Mouse (Mus musculus): ENCODE measurements at regions not wholly inside any gene's neighbourhood (a gene's known extent, or its start where the extent isn't known, plus 50 kb on each side); places are given as distances from the start of the nearest gene placed in this dataset.

- no peak for DNase-seq (ENCODE audit: low spot score)
Measured at GRCm38 (mm10) chr11:64800246-64801121, 178.4 kb upstream of the Elac2 start.

GRCm38 (mm10) chr11:64801351-64801750 is 177.5 kb upstream of the Elac2 start:
- peak; percentile 0 for DNase-seq (ENCODE audit: low spot score)

DNA sequence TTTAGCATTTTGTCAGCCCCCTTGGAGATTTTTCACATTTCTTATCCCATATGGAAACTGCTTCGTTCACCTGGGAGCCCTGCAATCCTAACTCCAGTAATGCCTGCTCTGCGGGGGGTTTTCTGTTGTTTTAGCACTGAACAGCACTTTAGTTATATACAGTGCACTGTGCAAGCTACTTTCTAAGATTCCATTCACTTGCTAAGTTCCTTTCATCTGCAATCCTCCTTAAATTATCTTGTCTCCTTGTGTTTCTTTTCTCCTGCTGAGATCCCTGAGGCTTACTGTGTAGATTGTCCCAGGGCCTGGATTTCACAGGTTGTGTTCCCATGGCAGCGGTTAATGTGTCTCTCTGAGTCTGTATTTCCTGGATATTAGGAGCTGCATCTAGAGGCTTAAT is 173.3 kb upstream of the Elac2 start:
- no peak for DNase-seq (ENCODE audit: low spot score)

- no peak for DNase-seq (ENCODE audit: low spot score)
Measured at GRCm38 (mm10) chr11:64812408-64812807, 166.4 kb upstream of the Elac2 start.

DNA sequence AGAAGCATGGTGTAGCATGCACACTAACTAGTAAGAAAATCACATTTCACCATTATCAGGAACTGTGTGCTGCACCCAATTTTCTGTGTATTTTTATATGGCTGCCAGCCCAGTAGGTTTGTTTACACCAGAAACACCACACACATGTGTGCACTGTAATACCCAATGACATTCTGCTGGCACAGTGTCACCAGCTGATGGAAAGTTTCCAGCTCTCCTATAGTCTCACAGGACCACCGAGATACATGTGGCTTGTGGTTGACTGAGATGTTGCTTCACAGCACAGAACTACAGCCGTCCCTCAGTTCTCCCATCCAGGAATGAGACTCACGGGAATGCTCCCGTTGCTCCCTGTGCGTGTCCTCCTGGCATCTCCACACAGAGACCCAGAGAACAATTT is 149.4 kb upstream of the Elac2 start:
- no peak for DNase-seq (ENCODE audit: low spot score)

- no peak for DNase-seq (ENCODE audit: low spot score)
Measured at GRCm38 (mm10) chr11:64832453-64832852, 146.4 kb upstream of the Elac2 start.

DNA sequence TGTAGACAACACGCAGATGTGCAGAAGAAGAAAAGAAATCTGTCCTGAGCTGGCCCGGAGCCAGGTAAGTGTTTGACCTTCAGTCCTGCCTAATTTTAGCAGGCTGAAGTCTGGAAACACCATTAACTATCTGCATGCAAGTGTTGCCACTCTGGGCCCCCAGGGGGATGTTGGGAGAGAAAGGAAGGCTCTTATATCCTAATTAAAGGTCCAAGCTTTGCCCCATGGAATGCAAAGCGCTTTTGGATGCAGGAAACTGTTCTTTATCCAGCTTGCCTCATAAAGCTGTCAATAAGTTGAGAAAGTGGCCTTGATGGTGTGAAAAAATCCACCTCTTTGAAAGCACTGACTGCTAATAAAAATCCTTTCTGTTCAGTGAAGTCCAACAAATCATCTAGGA is 145.1 kb upstream of the Elac2 start:
- no peak for DNase-seq (ENCODE audit: low spot score)

DNA sequence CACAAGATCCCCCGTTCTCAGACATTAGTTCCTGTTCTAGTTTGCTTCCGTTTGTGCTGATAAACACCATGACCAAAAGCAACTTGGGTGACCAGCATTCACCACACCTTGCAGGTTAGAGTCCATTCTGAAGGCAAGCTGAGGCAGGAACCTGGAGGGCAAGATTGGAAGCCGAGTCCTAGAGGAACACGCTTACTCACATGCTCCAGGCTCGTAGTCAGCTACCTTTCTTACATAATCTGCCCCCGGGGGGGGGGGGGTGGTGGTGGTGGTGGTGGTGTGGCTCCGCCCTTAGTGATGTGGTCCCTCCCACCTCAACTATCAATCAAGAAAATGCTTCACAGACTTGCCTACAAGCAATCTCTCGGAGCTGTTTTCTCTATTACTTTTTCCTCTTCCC is 142.1 kb upstream of the Elac2 start:
- DNase-seq (ENCODE audit: low spot score) = no peak

DNA sequence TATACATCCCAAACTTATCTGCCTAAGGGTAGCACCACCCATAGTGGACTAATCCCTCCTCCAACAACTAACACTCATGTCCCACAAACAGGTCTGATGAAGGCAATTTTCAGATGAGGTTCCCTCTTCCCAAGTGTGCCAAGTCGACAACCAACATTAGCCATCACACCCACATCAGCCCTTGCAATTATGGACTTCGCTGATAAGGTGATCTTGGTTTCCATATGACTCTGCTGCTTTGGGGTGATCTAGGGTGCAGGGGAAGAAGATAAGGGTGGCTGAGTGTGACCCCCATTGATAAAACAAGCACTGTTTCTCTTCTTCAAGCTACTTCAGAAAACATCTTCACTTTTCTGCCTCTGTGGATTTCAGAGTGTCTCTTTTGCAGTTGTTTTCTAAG is 137.7 kb upstream of the Elac2 start:
- DNase-seq (ENCODE audit: low spot score) = no peak

- DNase-seq (ENCODE audit: low spot score) = peak; percentile 3
Measured at GRCm38 (mm10) chr11:64842775-64843530, 135.9 kb upstream of the Elac2 start.

GRCm38 (mm10) chr11:64846577-64847147 is 132.2 kb upstream of the Elac2 start:
- DNase-seq (ENCODE audit: low spot score) = no peak

GRCm38 (mm10) chr11:64859636-64860035 is 119.2 kb upstream of the Elac2 start:
- DNase-seq (ENCODE audit: low spot score) = no peak

GRCm38 (mm10) chr11:64880674-64881073 is 98.2 kb upstream of the Elac2 start:
- no peak for DNase-seq (ENCODE audit: low spot score)

DNA sequence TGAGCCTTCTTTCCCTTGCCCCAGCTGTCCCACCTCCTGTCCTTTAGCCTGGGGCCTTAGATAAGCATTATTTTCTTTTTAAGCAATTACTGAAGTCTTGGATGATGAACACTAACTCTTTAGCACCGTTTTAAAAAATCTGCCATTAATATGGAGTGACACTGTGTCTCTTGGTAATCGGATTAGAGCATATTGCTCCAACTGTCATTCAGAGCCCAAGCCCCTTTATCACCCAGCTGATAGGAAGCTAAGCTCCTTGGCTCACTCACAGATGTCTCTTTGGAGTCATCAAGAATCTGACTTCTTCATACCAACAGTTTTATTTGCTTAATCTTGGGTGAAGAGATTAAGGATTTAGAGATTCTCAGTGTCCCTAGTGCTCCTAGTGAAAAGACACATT is 94.3 kb upstream of the Elac2 start:
- no peak for DNase-seq (ENCODE audit: low spot score)

- DNase-seq (ENCODE audit: low spot score) = no peak
Measured at GRCm38 (mm10) chr11:64889335-64890020, 89.4 kb upstream of the Elac2 start.

- peak; percentile 10 for DNase-seq (ENCODE audit: low spot score)
Measured at GRCm38 (mm10) chr11:64890776-64891175, 88.1 kb upstream of the Elac2 start.

GRCm38 (mm10) chr11:64895804-64896466 is 82.9 kb upstream of the Elac2 start:
- no peak for DNase-seq (ENCODE audit: low spot score)

GRCm38 (mm10) chr11:64898758-64899586 is 79.9 kb upstream of the Elac2 start:
- DNase-seq (ENCODE audit: low spot score) = peak; percentile 56

- no peak for DNase-seq (ENCODE audit: low spot score)
Measured at GRCm38 (mm10) chr11:64899587-64900278, 79.1 kb upstream of the Elac2 start.

- no peak for DNase-seq (ENCODE audit: low spot score)
Measured at GRCm38 (mm10) chr11:64916783-64917182, 62.1 kb upstream of the Elac2 start.
